Mouse (Mus musculus) forebrain, embryonic 12.5 days (tissue): Measurements from ENCODE around the gene Prss38. TPM values are rescaled to one million over a fixed set of nuclear protein-coding genes. Genes with fewer than 3 reads are reported as not detected.
A peak's percentile ranks its signal among the peaks of the same experiment; 100 is the strongest.

Experiments
- ATAC-seq: fragments of 200-750 bp; cut with Nextera tagmentation; 2 replicates; pipeline ENCODE4 v1.8.0; 2017; ENCODE audit warnings: moderate TSS enrichment; ENCODE audit not compliant: low FRiP score
- H3K27ac ChIP-seq: fragments of 300-500 bp; sonication (generic); 2 replicates; pipeline ENCODE4 v1.5.1; 2016; ENCODE audit warnings: mild to moderate bottlenecking
- H3K27me3 ChIP-seq: fragments of 300-500 bp; sonication (generic); 2 replicates; pipeline ENCODE4 v1.6.1; 2016; ENCODE audit warnings: mild to moderate bottlenecking
- H3K36me3 ChIP-seq: fragments of 300-500 bp; sonication (generic); replicated peaks from 2 replicates; pipeline ENCODE4 v1.6.1; 2016; ENCODE audit warnings: mild to moderate bottlenecking
- H3K4me1 ChIP-seq: fragments of 300-500 bp; sonication (generic); 2 replicates; pipeline ENCODE4 v1.6.1; 2016
- H3K4me2 ChIP-seq: fragments of 300-500 bp; sonication (generic); 2 replicates; pipeline ENCODE4 v1.6.1; 2016; ENCODE audit warnings: mild to moderate bottlenecking, moderate library complexity
- H3K4me3 ChIP-seq: fragments of 300-500 bp; sonication (generic); replicated peaks from 2 replicates; pipeline ENCODE4 v1.5.1; 2016; ENCODE audit warnings: mild to moderate bottlenecking
- H3K9ac ChIP-seq: fragments of 300-500 bp; sonication (generic); 2 replicates; pipeline ENCODE4 v1.6.1; 2016; ENCODE audit warnings: mild to moderate bottlenecking
- H3K9me3 ChIP-seq: fragments of 300-500 bp; sonication (generic); 2 replicates; pipeline ENCODE4 v1.6.1; 2016
- WGBS: fragments of 180-500 bp; shearing (Covaris S2); methylation state at CpG from one replicate; pipeline ENCODE4 v1.1.7; 2016; 5-methylcytosine and 5-hydroxymethylcytosine counted together
- polyA plus RNA-seq: library from polyadenylated mRNA; unstranded; fragments of >200 nt; fragmentation: Nextera tagmentation; extraction: Ambion mirVana; gene quantifications from 2 replicates; pipeline ENCODE4 v1.2.1, GENCODE M21; 2016

Prss38 gene
- not detected in 2 replicates for polyA plus RNA-seq

- H3K9me3 ChIP-seq: no peaks in the 10 kb centered on the region
- no peaks in the 10 kb centered on the region for H3K27me3 ChIP-seq
- H3K4me3 ChIP-seq: no peak within 1 kb of the TSS
- WGBS: 84% methylated on average over 16 of the region's 16 CpGs
- no peak within 1 kb of the TSS for H3K27ac ChIP-seq
- no peak within 1 kb of the TSS for H3K9ac ChIP-seq
- ATAC-seq: no peak
- H3K4me2 ChIP-seq: no peak within 1 kb of the TSS
- no peaks in the 10 kb centered on the region for H3K36me3 ChIP-seq
- H3K4me1 ChIP-seq: peaks cover 2% of the 10 kb centered on the region; the same call in 1 of the 2 replicates
Observed at GRCm38 (mm10) chr11:59375475-59375874, at the start of gene Prss38. Prss38 (minus strand) TSS chr11:59375657.

- Histone ChIP-seq H3K4me3 (no peak overlapping the region), H3K27ac (no peak overlapping the region), H3K4me2 (no peak overlapping the region), H3K4me1 (no peaks in the 10 kb centered on the region), H3K9ac (no peak overlapping the region), H3K27me3 (no peaks in the 10 kb centered on the region), H3K9me3 (no peaks in the 10 kb centered on the region), H3K36me3 (peaks cover 84% of the 10 kb centered on the region)
- no peak for ATAC-seq
- WGBS: 89% methylated on average over 5 of the region's 5 CpGs
Observed at GRCm38 (mm10) chr11:59423010-59423588, 47.6 kb upstream of the Prss38 start.

DNA sequence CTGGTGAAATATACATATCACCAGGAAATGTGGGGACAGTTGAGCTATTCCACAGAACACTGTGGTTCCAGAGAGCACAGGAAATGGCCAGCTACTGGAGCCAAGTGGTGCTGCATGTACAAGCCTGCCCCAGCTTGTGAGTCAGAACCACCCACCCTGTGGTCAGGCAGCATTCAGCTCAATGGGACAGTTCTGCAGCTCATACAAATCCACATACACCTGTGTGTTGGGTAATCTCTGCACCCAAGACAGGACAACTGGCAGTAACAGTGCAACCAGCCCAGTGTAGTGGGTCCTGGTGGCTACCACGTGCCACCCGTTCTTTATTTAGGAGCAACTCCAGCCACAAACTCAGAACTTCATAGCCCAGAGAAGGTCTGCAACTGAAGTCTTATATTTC, 46.5 kb upstream of the Prss38 start:
- H3K9me3 ChIP-seq: no peaks in the 10 kb centered on the region
- H3K9ac ChIP-seq: no peak overlapping the region
- 92% methylated on average over 2 of the region's 2 CpGs for whole genome bisulfite sequencing
- no peak for ATAC-seq
- H3K4me2 ChIP-seq: no peak overlapping the region
- H3K27ac ChIP-seq: no peak overlapping the region
- H3K36me3 ChIP-seq: peaks cover 79% of the 10 kb centered on the region
- no peaks in the 10 kb centered on the region for H3K4me1 ChIP-seq
- no peak overlapping the region for H3K4me3 ChIP-seq
- H3K27me3 ChIP-seq: no peaks in the 10 kb centered on the region

DNA sequence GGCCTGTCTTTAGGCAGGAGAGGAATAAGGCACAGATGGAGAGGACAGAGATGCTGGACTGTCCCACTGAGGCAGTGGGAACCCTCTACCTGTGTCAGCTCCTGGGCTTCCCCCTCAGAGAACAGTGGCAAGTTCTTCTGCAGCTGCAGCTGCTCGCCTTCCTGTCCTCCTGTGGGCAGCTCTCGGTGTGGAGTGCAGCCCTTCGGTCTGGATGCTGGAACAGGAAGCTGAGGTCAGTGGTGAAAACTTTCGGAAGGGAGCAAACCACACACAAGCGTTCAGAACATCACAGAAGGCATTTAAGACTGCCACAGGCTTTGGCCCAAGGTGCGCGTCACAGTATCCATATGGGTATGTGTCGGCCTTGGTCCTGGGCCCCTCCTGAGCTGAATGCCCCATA, 46.0 kb upstream of the Prss38 start:
- WGBS: 90% methylated on average over 8 of the region's 8 CpGs
- Histone ChIP-seq H3K36me3 (peaks cover 79% of the 10 kb centered on the region), H3K9me3 (no peaks in the 10 kb centered on the region)

GRCm38 (mm10) chr11:59418708-59419107, 43.3 kb upstream of the Prss38 start:
- Histone ChIP-seq H3K27me3 (no peaks in the 10 kb centered on the region), H3K4me3 (no peak overlapping the region), H3K9ac (no peak overlapping the region), H3K4me1 (no peaks in the 10 kb centered on the region), H3K4me2 (no peak overlapping the region), H3K27ac (no peak overlapping the region), H3K36me3 (peaks cover 71% of the 10 kb centered on the region), H3K9me3 (no peaks in the 10 kb centered on the region)
- ATAC-seq: no peak
- 87% methylated on average over 5 of the region's 5 CpGs for WGBS

More for the DNA sequence above, 46.0 kb upstream of the Prss38 start:
- Histone ChIP-seq H3K4me1 (no peaks in the 10 kb centered on the region), H3K9ac (no peak overlapping the region), H3K27ac (no peak overlapping the region), H3K27me3 (no peaks in the 10 kb centered on the region), H3K4me2 (no peak overlapping the region), H3K4me3 (no peak overlapping the region)
- no peak for ATAC-seq

DNA sequence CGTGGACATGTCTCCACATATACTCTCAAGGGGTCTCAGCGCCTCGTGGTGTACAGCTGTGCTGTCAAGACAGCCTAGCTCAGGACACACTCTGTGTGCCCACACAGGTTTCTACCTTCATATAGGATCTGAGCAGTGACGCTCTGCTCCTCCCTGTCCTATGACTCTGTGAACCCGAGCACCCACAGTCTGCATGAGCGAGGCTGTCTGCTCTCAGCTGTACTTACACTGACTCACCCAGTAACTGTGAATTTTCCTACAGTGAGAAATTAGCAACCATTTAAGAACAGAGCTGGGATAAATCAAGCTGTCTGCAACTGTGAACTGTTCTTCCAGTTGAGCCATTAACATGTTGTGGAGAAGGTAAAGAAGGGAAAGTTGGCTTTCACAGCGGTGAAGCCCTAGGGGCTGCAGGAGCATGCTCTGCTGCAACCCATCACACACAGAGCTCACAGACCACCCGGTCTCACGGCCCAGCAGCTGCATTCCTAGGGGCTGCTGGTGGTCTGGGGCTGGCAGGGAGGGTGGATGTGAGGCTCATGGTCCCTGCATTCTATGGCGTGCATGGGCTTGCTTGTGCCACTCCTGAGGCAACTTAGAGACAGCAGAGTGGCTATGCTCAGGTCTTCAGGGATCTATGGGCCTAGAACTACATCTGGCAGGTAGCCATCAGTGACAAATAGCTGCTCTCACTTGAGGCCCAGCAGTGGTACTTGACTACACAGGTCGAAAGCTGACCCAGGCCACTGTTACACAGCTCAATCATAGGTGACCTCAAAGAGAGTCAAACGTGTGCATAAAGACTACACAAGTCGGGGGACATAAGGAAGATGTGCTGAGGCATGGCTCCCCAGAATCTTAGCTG, 37.8 kb upstream of the Prss38 start:
- H3K27me3 ChIP-seq: no peaks in the 10 kb centered on the region
- H3K36me3 ChIP-seq: peaks cover 42% of the 10 kb centered on the region
- H3K9me3 ChIP-seq: no peaks in the 10 kb centered on the region
- H3K27ac ChIP-seq: no peak overlapping the region
- peaks cover 13% of the 10 kb centered on the region; the same call in 1 of the 2 replicates for H3K4me1 ChIP-seq
- 88% methylated on average over 13 of the region's 13 CpGs for WGBS
- no peak overlapping the region for H3K9ac ChIP-seq
- H3K4me3 ChIP-seq: no peak overlapping the region
- ATAC-seq: no peak
- no peak overlapping the region for H3K4me2 ChIP-seq

DNA sequence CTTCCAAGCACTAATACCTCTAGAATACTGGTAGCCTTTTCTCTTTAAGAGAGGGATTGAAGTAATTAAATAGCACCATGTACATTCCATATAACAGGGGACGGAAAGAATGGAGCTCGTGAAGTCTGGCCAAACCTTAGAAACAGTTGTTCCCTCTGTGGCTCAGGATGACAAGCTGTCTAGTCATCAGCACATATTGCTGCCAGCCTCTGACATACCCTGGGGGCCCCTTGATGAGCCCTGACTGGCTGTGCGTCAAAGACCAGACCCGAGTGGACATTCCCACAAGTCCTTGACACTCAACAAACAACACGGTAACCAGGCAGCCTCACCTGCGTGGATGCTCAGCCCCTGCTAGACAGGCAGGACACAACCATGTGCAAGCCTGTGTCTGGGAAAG, 36.6 kb upstream of the Prss38 start:
- Histone ChIP-seq H3K27me3 (no peaks in the 10 kb centered on the region), H3K4me1 (peaks cover 13% of the 10 kb centered on the region; the same call in 1 of the 2 replicates), H3K4me2 (no peak overlapping the region), H3K4me3 (no peak overlapping the region), H3K9me3 (no peaks in the 10 kb centered on the region), H3K27ac (peak overlapping the region; percentile 3; the same call in 1 of the 2 replicates), H3K36me3 (peaks cover 49% of the 10 kb centered on the region), H3K9ac (no peak overlapping the region)
- WGBS: 65% methylated on average over 6 of the region's 6 CpGs
- no peak for ATAC-seq

- Histone ChIP-seq H3K27me3 (no peaks in the 10 kb centered on the region), H3K9me3 (no peaks in the 10 kb centered on the region), H3K4me1 (peaks cover 13% of the 10 kb centered on the region; the same call in 1 of the 2 replicates), H3K27ac (no peak overlapping the region), H3K9ac (no peak overlapping the region), H3K36me3 (peaks cover 53% of the 10 kb centered on the region), H3K4me3 (no peak overlapping the region), H3K4me2 (no peak overlapping the region)
- no peak for ATAC-seq
- WGBS: 88% methylated on average over 2 of the region's 2 CpGs
Observed at GRCm38 (mm10) chr11:59410851-59411250, 35.4 kb upstream of the Prss38 start.

DNA sequence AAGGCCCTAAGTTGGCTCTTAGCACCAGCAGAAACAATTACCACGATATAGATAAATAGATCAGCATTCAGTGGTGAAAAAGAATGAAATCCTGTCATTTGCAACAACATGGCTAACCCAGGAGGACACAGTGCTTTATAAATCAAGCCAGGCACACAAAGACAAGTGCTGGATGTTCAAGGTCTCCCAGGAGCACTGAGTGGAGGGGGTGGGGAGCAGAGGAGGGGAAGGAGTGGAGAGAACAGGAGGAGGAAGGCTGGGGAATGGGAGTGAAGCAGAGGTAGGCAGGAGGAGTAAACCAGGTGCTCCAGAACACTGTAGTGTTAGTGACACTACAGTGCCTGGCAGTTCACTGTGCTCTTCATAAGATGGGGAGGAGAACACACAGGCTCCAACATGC, 30.3 kb upstream of the Prss38 start:
- 78% methylated on average over 1 of the region's 1 CpGs for WGBS
- H3K36me3 ChIP-seq: peaks cover 52% of the 10 kb centered on the region

GRCm38 (mm10) chr11:59400876-59401275, 25.4 kb upstream of the Prss38 start:
- no peaks in the 10 kb centered on the region for H3K27me3 ChIP-seq
- H3K4me3 ChIP-seq: no peak overlapping the region
- no peaks in the 10 kb centered on the region for H3K9me3 ChIP-seq
- H3K9ac ChIP-seq: no peak overlapping the region
- no peak overlapping the region for H3K4me2 ChIP-seq
- WGBS: 82% methylated on average over 2 of the region's 2 CpGs
- peaks cover 14% of the 10 kb centered on the region for H3K36me3 ChIP-seq
- no peak overlapping the region for H3K27ac ChIP-seq
- H3K4me1 ChIP-seq: peaks cover 5% of the 10 kb centered on the region; the same call in 1 of the 2 replicates
- ATAC-seq: no peak

More for the DNA sequence above, 30.3 kb upstream of the Prss38 start:
- Histone ChIP-seq H3K4me2 (no peak overlapping the region), H3K27ac (no peak overlapping the region), H3K9ac (no peak overlapping the region), H3K9me3 (no peaks in the 10 kb centered on the region), H3K4me3 (no peak overlapping the region), H3K27me3 (no peaks in the 10 kb centered on the region), H3K4me1 (no peaks in the 10 kb centered on the region)
- no peak for ATAC-seq

DNA sequence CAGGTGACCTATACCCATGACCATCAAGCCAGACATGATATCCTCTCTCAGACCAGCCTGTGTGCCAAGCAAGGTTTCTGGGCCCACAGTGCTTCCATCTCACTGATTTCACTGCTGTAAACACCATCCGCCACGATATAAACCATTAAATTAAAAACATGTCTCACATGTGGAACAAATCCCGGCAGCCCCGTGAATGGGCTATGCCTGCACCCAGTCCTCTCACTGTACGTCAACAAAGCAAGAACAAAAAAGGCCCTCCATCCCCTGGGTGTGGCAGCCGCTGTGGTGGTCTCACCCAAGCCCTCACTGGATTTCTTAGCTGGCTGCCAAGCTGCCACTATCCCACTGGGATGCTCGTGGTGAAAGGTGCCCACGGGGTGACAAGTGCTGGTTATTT, 24.4 kb upstream of the Prss38 start:
- H3K27me3 ChIP-seq: no peaks in the 10 kb centered on the region
- 0 out of 2 replicates have a peak, but pooled peaks cover 2% of the 10 kb centered on the region for H3K9me3 ChIP-seq
- no peak overlapping the region for H3K4me2 ChIP-seq
- 0 out of 2 replicates have a peak, but pooled peaks cover 5% of the 10 kb centered on the region for H3K36me3 ChIP-seq
- WGBS: 74% methylated on average over 8 of the region's 8 CpGs
- H3K9ac ChIP-seq: no peak overlapping the region
- H3K4me1 ChIP-seq: peaks cover 5% of the 10 kb centered on the region; the same call in 1 of the 2 replicates
- ATAC-seq: no peak
- no peak overlapping the region for H3K27ac ChIP-seq
- no peak overlapping the region for H3K4me3 ChIP-seq

DNA sequence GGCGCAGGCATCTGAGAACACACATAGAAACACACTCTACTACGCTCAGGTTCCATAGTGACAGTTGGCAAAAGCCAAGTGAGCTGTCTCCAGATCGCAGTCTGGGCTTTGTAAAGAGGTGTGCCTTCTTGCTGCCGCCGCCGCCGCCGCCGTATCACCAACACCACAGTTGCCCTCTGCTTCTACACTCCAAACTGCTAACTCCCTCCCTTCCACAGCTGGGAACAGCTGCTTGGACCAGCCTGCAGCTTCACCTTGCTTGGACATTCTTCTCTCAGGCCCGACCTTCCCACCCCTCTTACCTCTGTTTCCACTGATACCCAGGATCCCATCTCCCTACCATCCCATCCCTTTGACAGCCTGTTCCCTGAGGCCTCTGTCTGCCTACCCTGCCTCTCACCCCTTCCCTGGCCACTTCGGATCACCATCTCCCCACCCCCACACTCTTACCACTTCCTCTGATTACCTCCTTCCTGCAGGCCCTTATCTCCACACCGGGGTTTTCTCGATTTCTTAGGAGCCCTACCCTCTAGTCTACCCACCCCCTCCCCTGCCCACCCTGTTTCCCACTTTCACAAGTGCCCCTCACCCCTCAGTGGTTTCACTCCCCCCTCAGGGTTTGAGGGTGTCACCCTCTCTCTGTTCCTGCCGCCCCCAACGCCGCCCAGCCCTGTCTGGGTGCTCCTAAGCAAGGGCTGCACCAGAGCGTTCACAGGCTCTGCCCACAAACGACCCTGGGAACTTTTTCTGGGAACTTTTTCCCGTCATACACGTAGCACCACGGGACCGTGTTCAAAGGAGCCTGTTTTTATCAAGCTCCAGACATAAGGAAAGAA, 22.3 kb upstream of the Prss38 start:
- H3K4me2 ChIP-seq: no peak overlapping the region
- ATAC-seq: no peak
- H3K9ac ChIP-seq: no peak overlapping the region
- 0 out of 2 replicates have a peak, but pooled peaks cover under 1% of the 10 kb centered on the region for H3K36me3 ChIP-seq
- no peaks in the 10 kb centered on the region for H3K27me3 ChIP-seq
- no peak overlapping the region for H3K4me3 ChIP-seq
- peaks cover 11% of the 10 kb centered on the region for H3K4me1 ChIP-seq
- 69% methylated on average over 22 of the region's 22 CpGs for WGBS
- no peak overlapping the region for H3K27ac ChIP-seq
- H3K9me3 ChIP-seq: 0 out of 2 replicates have a peak, but pooled peaks cover 3% of the 10 kb centered on the region
